8 mouse cellular contexts compared by ENCODE assay signal in genomic region chr2:132695358-132696093, GRCm38 (mm10). TPM values are rescaled to one million over a fixed set of nuclear protein-coding genes. Genes with fewer than 3 reads are reported as not detected.
DNase-seq lines count a peak whose midpoint lies in the region; ATAC-seq and TF ChIP-seq lines count a peak whose summit lies in the region.

No protein-coding gene starts in this region.

- H3K27me3 ChIP-seq in forebrain, embryonic 10.5 days (ENCODE audit: poor library complexity, severe bottlenecking), result no peaks in the 10 kb centered on the region
- H3K27me3 ChIP-seq in forebrain, embryonic 16.5 days (replicated peaks; ENCODE audit: control insufficient read depth, insufficient read depth, low read length), result no peaks in the 10 kb centered on the region
- H3K27me3 ChIP-seq in intestine, postnatal 0 days (replicated peaks; ENCODE audit: control insufficient read depth, insufficient read depth, low read length), result no peaks in the 10 kb centered on the region

- intact Hi-C loops in left cerebral cortex, postnatal 4 days (cut with DNase I), result no loop called here

- H3K4me2 ChIP-seq in forebrain, embryonic 16.5 days (ENCODE audit: low read length), result no peak overlapping the region
- H3K4me2 ChIP-seq in intestine, postnatal 0 days (replicated peaks; ENCODE audit: low read depth), result no peak overlapping the region

- 88% methylated on average over 9 of the region's 9 CpGs for WGBS in forebrain, embryonic 10.5 days
- WGBS in forebrain, embryonic 16.5 days, result 88% methylated on average over 9 of the region's 9 CpGs
- 62% methylated on average over 9 of the region's 9 CpGs for WGBS in intestine, postnatal 0 days

- no peak for TF ChIP-seq CTCF in intestine, postnatal 0 days (IDR thresholded peaks at IDR 0.05; ENCODE audit: low read depth)

- H3K36me3 ChIP-seq in forebrain, embryonic 10.5 days (replicated peaks), result peaks cover 3% of the 10 kb centered on the region
- H3K36me3 ChIP-seq in forebrain, embryonic 16.5 days (ENCODE audit: control insufficient read depth, insufficient read depth), result no peaks in the 10 kb centered on the region
- peaks cover 5% of the 10 kb centered on the region; the same call in 1 of the 2 replicates for H3K36me3 ChIP-seq in intestine, postnatal 0 days (ENCODE audit: control insufficient read depth, insufficient read depth)

- 0 out of 2 replicates have a peak overlapping the region, but pooled peaks have one; percentile 35 for H3K27ac ChIP-seq in forebrain, embryonic 10.5 days
- no peak overlapping the region for H3K27ac ChIP-seq in forebrain, embryonic 16.5 days (ENCODE audit: low read length)
- peak overlapping the region; percentile 24; the same call in 1 of the 2 replicates for H3K27ac ChIP-seq in intestine, postnatal 0 days (ENCODE audit: low read depth, low read length)

- no peaks in the 10 kb centered on the region for H3K9me3 ChIP-seq in forebrain, embryonic 10.5 days
- no peaks in the 10 kb centered on the region for H3K9me3 ChIP-seq in forebrain, embryonic 16.5 days (ENCODE audit: control insufficient read depth, low read length)
- no peaks in the 10 kb centered on the region for H3K9me3 ChIP-seq in intestine, postnatal 0 days (ENCODE audit: control insufficient read depth)

- no peak for ATAC-seq in forebrain, embryonic 16.5 days
- peak; percentile 75 for ATAC-seq in intestine, postnatal 0 days
- peak; percentile 87 for ATAC-seq in monocyte, adult 5-6 weeks (replicated peaks; ENCODE audit: insufficient number of reproducible peaks, low FRiP score, low TSS enrichment, poor library complexity, severe bottlenecking)
- ATAC-seq in frontal cortex, adult (ENCODE audit: low TSS enrichment), result no peak

- no peak overlapping the region for H3K9ac ChIP-seq in forebrain, embryonic 16.5 days (replicated peaks; ENCODE audit: low read depth, low read length)
- no peak overlapping the region for H3K9ac ChIP-seq in intestine, postnatal 0 days (ENCODE audit: low read depth, low read length)

- no peak overlapping the region for H3K4me3 ChIP-seq in forebrain, embryonic 10.5 days
- H3K4me3 ChIP-seq in forebrain, embryonic 16.5 days (replicated peaks; ENCODE audit: low read length), result no peak overlapping the region
- no peak overlapping the region for H3K4me3 ChIP-seq in intestine, postnatal 0 days (ENCODE audit: low read depth, low read length)

- DNase-seq in forebrain, embryonic 10.5 days (ENCODE audit: extremely low spot score, low spot score), result no peak
- DNase-seq in c-Kit-negative CD71-positive TER-119-positive erythroid progenitor cells, embryonic 14.5 days (ENCODE audit: low read depth, low spot score), result peak; percentile 95
- DNase-seq in left cerebral cortex, postnatal 4 days, result no peak
- DNase-seq in layer of hippocampus, postnatal 14 days (ENCODE audit: low spot score in 2 of 2), result no peak

- peaks cover 4% of the 10 kb centered on the region; the same call in 1 of the 2 replicates for H3K4me1 ChIP-seq in forebrain, embryonic 10.5 days
- H3K4me1 ChIP-seq in forebrain, embryonic 16.5 days (replicated peaks; ENCODE audit: control insufficient read depth, insufficient read depth, low read length), result no peaks in the 10 kb centered on the region
- H3K4me1 ChIP-seq in intestine, postnatal 0 days (replicated peaks; ENCODE audit: control insufficient read depth, insufficient read depth, low read length), result no peaks in the 10 kb centered on the region

RNA-seq across cellular contexts. Expression of gene Shld1, which starts 8.8 kb away (rescaled TPM):
- 15.1 and 16.0 TPM in 2 replicates for polyA plus RNA-seq in forebrain, embryonic 10.5 days (2016; fragmentation: Nextera tagmentation; extraction: Ambion mirVana)
- 21.6 and 22.0 TPM in 2 replicates for polyA plus RNA-seq in forebrain, embryonic 16.5 days (2015; fragmentation: Nextera tagmentation; extraction: Ambion mirVana)
- 11.2 and 11.7 TPM in 2 replicates for polyA plus RNA-seq in intestine, postnatal 0 days (2015; fragmentation: Nextera tagmentation; extraction: Ambion mirVana)
- 15.0 to 21.8 TPM (median 15.4 TPM) in 3 replicates for total RNA-seq in monocyte, adult 5-6 weeks (2017)
- 1 to 10 TPM; 8.1 to 9.8 TPM for total RNA-seq in left cerebral cortex, postnatal 4 days (2021)
- total RNA-seq in layer of hippocampus, postnatal 14 days (2021), result 1 to 10 TPM; 9.1 to 9.7 TPM

Comparison
In these comparisons a context has a peak if more than half of its experiments do, and no peak if none do; other contexts are left out.
1. ATAC-seq: peak in intestine, postnatal 0 days (single experiment) and monocyte, adult 5-6 weeks (single experiment); none in forebrain, embryonic 16.5 days (single experiment) and frontal cortex, adult (single experiment).